In genomic region chr6:83459034-83459644, GRCm38 (mm10) we compare ENCODE assay signal across 7 mouse cellular contexts. TPM values are rescaled to one million over a fixed set of nuclear protein-coding genes. Genes with fewer than 3 reads are reported as not detected.
DNase-seq lines count a peak whose midpoint lies in the region; ATAC-seq lines count a peak whose summit lies in the region.

Gene Tet3 (minus strand): TSS chr6:83459084.

- peaks cover 23% of the 10 kb centered on the region for H3K4me1 ChIP-seq in hindbrain, embryonic 16.5 days (ENCODE audit: control insufficient read depth, insufficient read depth, low read depth, low read length)

- no peaks in the 10 kb centered on the region for H3K9me3 ChIP-seq in hindbrain, embryonic 16.5 days (ENCODE audit: control insufficient read depth, low read length)

- H3K36me3 ChIP-seq in hindbrain, embryonic 16.5 days (ENCODE audit: control insufficient read depth, insufficient read depth, low read length) = no peaks in the 10 kb centered on the region

- no peaks in the 10 kb centered on the region for H3K27me3 ChIP-seq in hindbrain, embryonic 16.5 days (replicated peaks; ENCODE audit: control insufficient read depth, insufficient read depth, low read length)

- ATAC-seq in activated CD4-positive, CD25-positive, alpha-beta regulatory T cell, adult 4 months = no peak
- no peak for ATAC-seq in hindbrain, embryonic 16.5 days
- ATAC-seq in megakaryocyte, adult 5-6 weeks (ENCODE audit: poor library complexity, severe bottlenecking) = no peak

- no peak for DNase-seq in adrenal gland, postnatal 14 days
- no peak for DNase-seq in gastrocnemius, adult 8-10 months (ENCODE audit: low spot score in 2 of 2)
- no peak for DNase-seq in cerebellum, postnatal 10 days
- DNase-seq in c-Kit-positive CD71-positive TER-119-positive erythroid progenitor cells, embryonic 14.5 days (ENCODE audit: low spot score) = no peak

- H3K4me3 ChIP-seq in hindbrain, embryonic 16.5 days (ENCODE audit: low read length) = no peak within 1 kb of the TSS

- no peak within 1 kb of the TSS; the same call in 1 of the 2 replicates for H3K4me2 ChIP-seq in hindbrain, embryonic 16.5 days (ENCODE audit: low read length)

- 86% methylated on average over 4 of the region's 4 CpGs for WGBS in hindbrain, embryonic 16.5 days

- no peak within 1 kb of the TSS for H3K9ac ChIP-seq in hindbrain, embryonic 16.5 days (ENCODE audit: low read depth, low read length)

- no peak within 1 kb of the TSS for H3K27ac ChIP-seq in hindbrain, embryonic 16.5 days (ENCODE audit: low read depth, low read length)

RNA-seq across cellular contexts. Expression of gene Tet3, which starts in this region (rescaled TPM):
- polyA plus RNA-seq in activated CD4-positive, CD25-positive, alpha-beta regulatory T cell, adult 4 months (2017; shearing (Covaris generic)) = 10 to 100 TPM; 17.2 to 23.9 TPM
- total RNA-seq in adrenal gland, postnatal 14 days (2021) = 49.9 and 61.8 TPM in 2 replicates
- total RNA-seq in gastrocnemius, adult 8-10 months (2022) = 10 to 100 TPM in 3 of 4 experiments, 1 to 10 TPM in 1; 9.8 to 20.1 (median 14.8) TPM
- polyA plus RNA-seq in hindbrain, embryonic 16.5 days (2015; fragmentation: Nextera tagmentation; extraction: Ambion mirVana) = 51.4 and 62.2 TPM in 2 replicates
- total RNA-seq in megakaryocyte, adult 5-6 weeks (2015) = 36.1 and 36.2 TPM in 2 replicates
- 15.8 and 23.1 TPM in 2 replicates for total RNA-seq in megakaryocyte, adult 5-6 weeks (2017)
